Mouse (Mus musculus) embryonic facial prominence, embryonic 14.5 days (tissue): Measurements from ENCODE around the gene Pskh1. TPM values are rescaled to one million over a fixed set of nuclear protein-coding genes. Genes with fewer than 3 reads are reported as not detected.

Experiments
- ATAC-seq: fragments of 200-750 bp; cut with Nextera tagmentation; 2 replicates; pipeline ENCODE4 v1.8.0; 2017; ENCODE audit warnings: low read depth, moderate number of reproducible peaks, moderate TSS enrichment
- DNase-seq: peaks from one replicate; pipeline ENCODE4 v3.0.0-alpha.2; 2015; ENCODE audit warnings: low spot score
- H3K27ac ChIP-seq: fragments of 300-500 bp; sonication (generic); replicated peaks from 2 replicates; pipeline ENCODE4 v1.5.1; 2014; ENCODE audit warnings: low read depth, mild to moderate bottlenecking, low read length, moderate library complexity
- H3K27me3 ChIP-seq: fragments of 300-500 bp; sonication (generic); replicated peaks from 2 replicates; pipeline ENCODE4 v1.6.1; 2014; ENCODE audit warnings: low read length; ENCODE audit not compliant: control insufficient read depth, insufficient read depth
- H3K36me3 ChIP-seq: fragments of 300-500 bp; sonication (generic); 2 replicates; pipeline ENCODE4 v1.6.1; 2014; ENCODE audit warnings: low read length, mixed read lengths; ENCODE audit not compliant: control insufficient read depth, insufficient read depth
- H3K4me1 ChIP-seq: fragments of 300-500 bp; sonication (generic); 2 replicates; pipeline ENCODE4 v1.6.1; 2014; ENCODE audit warnings: antibody characterized with exemption, low read length; ENCODE audit not compliant: control insufficient read depth, insufficient read depth
- H3K4me2 ChIP-seq: fragments of 300-500 bp; sonication (generic); 2 replicates; pipeline ENCODE4 v1.6.1; 2014; ENCODE audit warnings: low read depth, mild to moderate bottlenecking, low read length, moderate library complexity, mixed read lengths
- H3K4me3 ChIP-seq: fragments of 300-500 bp; sonication (generic); 2 replicates; pipeline ENCODE4 v1.5.1; 2014; ENCODE audit warnings: low read depth, mild to moderate bottlenecking, low read length
- H3K9ac ChIP-seq: fragments of 300-500 bp; sonication (generic); 2 replicates; pipeline ENCODE4 v1.6.1; 2014; ENCODE audit warnings: low read depth, mild to moderate bottlenecking, low read length, moderate library complexity, mixed read lengths
- H3K9me3 ChIP-seq: fragments of 300-500 bp; sonication (generic); 2 replicates; pipeline ENCODE4 v1.6.1; 2016; ENCODE audit warnings: low read length; ENCODE audit not compliant: control insufficient read depth
- WGBS: fragments of 180-500 bp; shearing (Covaris S2); extraction: QIAGEN DNeasy Blood & Tissue Kit; methylation state at CpG from one replicate; pipeline ENCODE4 v1.1.7; 2014; 5-methylcytosine and 5-hydroxymethylcytosine counted together
- polyA plus RNA-seq: library from polyadenylated mRNA; unstranded; fragments of >200 nt; fragmentation: Nextera tagmentation; extraction: Ambion mirVana; gene quantifications from 2 replicates; pipeline ENCODE4 v1.2.1, GENCODE M21; 2014

Gene Pskh1
- polyA plus RNA-seq = 26.1 and 34.0 TPM in 2 replicates

DNA sequence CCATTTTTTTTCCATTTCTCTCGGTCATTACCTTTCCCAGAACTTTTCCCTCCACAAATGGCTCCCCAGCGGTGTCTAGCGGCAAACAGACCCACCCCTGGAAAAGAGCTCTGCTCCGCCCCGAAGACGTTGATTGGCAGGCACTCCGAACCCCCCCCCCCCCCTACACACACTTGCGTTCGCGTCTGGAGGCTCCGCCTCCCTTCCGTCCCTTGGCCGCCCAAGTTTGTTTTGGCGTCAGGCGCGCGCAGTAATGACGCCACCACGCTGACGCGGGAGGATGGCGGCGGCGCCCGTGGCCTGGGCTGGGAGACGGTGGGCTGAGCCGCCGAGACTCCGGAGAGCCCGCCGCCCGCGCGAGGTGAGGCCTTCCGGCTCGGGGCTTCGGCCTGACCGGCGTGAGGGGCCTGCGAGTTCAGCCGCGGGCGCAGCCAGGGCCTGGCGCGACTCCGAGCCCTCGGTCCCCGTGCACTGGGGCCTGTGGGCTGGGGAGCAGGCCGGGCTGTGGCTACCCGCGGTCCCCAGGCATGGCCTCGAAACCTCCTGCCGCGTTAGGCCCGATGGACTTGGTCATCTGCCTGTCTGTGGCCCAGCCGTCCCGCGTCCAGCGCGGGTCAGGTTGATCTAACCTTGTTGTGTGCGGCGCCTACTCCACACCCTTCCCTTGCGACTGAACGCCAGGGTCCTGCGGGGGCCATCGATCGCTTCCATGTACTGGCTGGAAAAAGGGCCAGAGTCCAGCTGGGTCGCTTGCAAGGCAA lies at the start of gene Pskh1:
TSS of gene Pskh1 (plus strand) at position 262 of the 761 bp plus-strand sequence.
- H3K27me3 ChIP-seq = no peaks in the 10 kb centered on the region
- peak within 1 kb of the TSS; percentile 66 for H3K4me2 ChIP-seq
- no peaks in the 10 kb centered on the region for H3K9me3 ChIP-seq
- H3K4me1 ChIP-seq = peaks cover 6% of the 10 kb centered on the region
- H3K9ac ChIP-seq = peak within 1 kb of the TSS; percentile 99
- 0 out of 2 replicates have a peak, but pooled peaks cover 5% of the 10 kb centered on the region for H3K36me3 ChIP-seq
- peak; percentile 94 for ATAC-seq
- peak within 1 kb of the TSS; percentile 85 for H3K4me3 ChIP-seq
- under 1% methylated on average over 34 of the region's 68 CpGs for WGBS
- peak; percentile 97 for DNase-seq
- peak within 1 kb of the TSS; percentile 92 for H3K27ac ChIP-seq

DNA sequence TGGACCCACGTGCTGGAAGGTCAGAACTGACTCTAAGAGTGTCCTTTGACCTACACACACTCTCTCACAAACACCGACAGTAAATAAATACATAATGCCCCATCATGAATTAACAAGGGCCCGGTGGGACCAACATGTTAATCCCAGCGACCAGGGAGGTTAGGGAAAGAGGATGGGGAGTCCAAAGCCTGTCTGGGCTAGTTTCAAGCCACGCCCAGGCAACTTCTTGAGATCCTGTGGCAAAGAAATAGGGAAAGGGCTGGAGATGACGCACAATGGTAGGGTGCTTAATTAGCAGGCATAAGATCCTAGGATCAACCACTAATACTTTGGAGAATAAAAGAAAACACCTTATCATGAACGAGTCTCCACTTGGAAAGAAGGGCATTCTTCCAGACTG lies 49.6 kb upstream of the Pskh1 start:
- no peak for DNase-seq
- Histone ChIP-seq H3K9me3 (no peaks in the 10 kb centered on the region), H3K9ac (peak overlapping the region; percentile 27; the same call in 1 of the 2 replicates), H3K4me1 (peaks cover 7% of the 10 kb centered on the region; the same call in 1 of the 2 replicates), H3K27me3 (no peaks in the 10 kb centered on the region), H3K36me3 (peaks cover 41% of the 10 kb centered on the region), H3K27ac (no peak overlapping the region), H3K4me2 (peak overlapping the region; percentile 46), H3K4me3 (peak overlapping the region; percentile 15; the same call in 1 of the 2 replicates)
- no peak for ATAC-seq
- 75% methylated on average over 7 of the region's 7 CpGs for WGBS

DNA sequence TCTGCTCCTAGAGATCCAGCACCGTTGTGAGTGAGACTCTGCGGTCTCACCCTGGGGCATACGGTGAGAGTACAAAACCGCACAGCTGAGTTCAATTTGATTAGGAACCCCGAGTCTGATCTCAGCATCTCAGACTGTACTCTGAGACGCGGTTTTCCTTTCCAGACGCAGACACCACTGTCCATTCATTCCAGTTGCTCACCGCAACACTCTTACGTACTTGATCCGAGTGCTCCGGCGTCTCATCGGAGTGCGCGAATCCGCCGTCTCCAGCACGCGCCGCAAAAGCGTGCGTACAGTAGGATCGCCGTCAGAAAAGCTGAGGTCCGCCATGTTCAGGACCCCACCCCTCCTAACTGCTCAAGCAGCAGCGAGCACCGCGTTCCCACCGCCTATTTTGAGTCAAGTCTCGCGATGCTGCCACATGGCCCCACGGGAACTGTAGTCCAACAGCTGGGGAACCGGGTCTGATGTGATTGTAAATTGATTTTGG lies 48.5 kb upstream of the Pskh1 start:
- H3K36me3 ChIP-seq = peaks cover 30% of the 10 kb centered on the region
- peak; percentile 88 for ATAC-seq
- no peaks in the 10 kb centered on the region for H3K9me3 ChIP-seq
- peak overlapping the region; percentile 77 for H3K4me2 ChIP-seq
- H3K4me1 ChIP-seq = peaks cover 13% of the 10 kb centered on the region
- peak overlapping the region; percentile 55 for H3K4me3 ChIP-seq
- peak; percentile 98 for DNase-seq
- peak overlapping the region; percentile 49 for H3K27ac ChIP-seq
- under 1% methylated on average over 34 of the region's 34 CpGs for WGBS
- peak overlapping the region; percentile 76 for H3K9ac ChIP-seq
- H3K27me3 ChIP-seq = no peaks in the 10 kb centered on the region

DNA sequence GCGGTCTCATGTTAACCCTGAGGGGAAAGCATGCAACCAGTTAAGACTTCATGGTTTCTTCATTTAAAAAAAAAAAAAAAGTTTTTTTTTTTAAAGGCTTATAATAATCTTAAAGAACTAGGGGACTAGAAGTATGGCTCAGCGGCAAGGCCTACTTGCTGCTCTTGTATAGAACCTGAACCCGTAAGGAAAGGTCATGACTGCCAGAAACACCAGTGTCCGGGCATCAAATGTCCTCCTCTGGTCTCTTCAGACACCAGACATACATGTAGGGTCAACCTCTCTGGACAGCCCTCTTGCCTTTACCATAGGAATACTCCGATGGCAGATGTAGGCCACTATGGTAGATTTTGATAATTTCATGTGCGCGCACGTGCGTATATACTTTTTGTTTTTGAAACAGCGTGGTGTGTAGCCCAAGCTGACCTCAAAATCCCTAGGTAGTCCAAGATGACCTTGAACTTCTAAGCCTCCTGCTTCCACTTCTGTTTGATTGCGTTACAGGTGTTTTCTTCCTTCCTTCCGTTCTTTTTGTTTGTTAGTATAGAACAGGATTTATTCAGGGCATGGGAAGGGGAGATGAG lies 48.0 kb upstream of the Pskh1 start:
- DNase-seq (no peak), ATAC-seq (no peak)
- Histone ChIP-seq H3K9ac (peak overlapping the region; percentile 76; the same call in 1 of the 2 replicates), H3K4me3 (peak overlapping the region; percentile 55), H3K27ac (no peak overlapping the region), H3K9me3 (no peaks in the 10 kb centered on the region), H3K27me3 (no peaks in the 10 kb centered on the region), H3K36me3 (peaks cover 25% of the 10 kb centered on the region), H3K4me2 (peak overlapping the region; percentile 77), H3K4me1 (peaks cover 19% of the 10 kb centered on the region)
- WGBS = 80% methylated on average over 12 of the region's 12 CpGs

DNA sequence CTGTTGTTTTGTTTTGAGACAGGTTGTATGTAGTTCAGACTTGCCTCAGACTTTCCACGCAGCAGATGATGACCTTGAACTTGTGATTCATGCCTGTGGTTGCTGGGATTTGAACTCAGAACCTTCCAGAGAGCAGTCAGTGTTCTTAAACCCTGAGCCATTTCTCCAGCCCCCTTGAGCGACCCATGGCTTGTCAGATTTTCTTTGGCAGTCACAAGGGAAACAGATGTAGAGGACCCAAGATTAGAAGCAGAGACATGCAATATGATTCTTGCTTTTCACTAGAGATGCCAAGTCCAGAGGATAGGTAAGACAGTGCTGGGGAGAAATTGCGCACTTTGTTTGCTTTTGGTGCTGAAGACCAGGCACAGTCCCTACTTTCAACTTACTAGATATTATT lies 47.1 kb upstream of the Pskh1 start, which contains the start of gene Cenpt:
TSS of gene Cenpt (minus strand) at position 101 of the 400 bp plus-strand sequence.
- Histone ChIP-seq H3K4me2 (peak within 1 kb of the TSS; percentile 77), H3K4me1 (peaks cover 26% of the 10 kb centered on the region)

DNA sequence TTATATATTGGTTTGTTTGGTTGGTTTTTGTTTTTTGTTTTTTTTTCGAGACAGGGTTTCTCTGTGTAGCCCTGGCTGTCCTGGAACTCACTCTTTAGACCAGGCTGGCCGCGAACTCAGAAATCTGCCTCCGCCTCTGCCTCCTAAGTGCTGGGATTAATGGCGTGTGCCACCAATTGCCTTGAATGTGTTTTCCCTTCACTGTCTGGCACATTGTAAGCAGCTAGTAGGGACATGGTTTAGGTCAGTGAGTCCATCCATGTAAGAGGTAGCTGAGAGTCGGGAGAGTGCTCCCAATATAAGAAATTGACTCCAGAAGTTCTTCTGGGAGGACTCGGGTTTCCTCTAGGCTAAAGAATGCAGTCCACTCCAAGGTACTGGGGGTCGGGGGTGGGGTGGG lies 45.9 kb upstream of the Pskh1 start:
- peak overlapping the region; percentile 97 for H3K4me2 ChIP-seq
- peak overlapping the region; percentile 85 for H3K9ac ChIP-seq
- H3K27ac ChIP-seq = no peak overlapping the region; the same call in 1 of the 2 replicates
- DNase-seq = no peak
- peaks cover 16% of the 10 kb centered on the region for H3K36me3 ChIP-seq
- H3K27me3 ChIP-seq = no peaks in the 10 kb centered on the region
- WGBS = 33% methylated on average over 8 of the region's 8 CpGs
- peak overlapping the region; percentile 82 for H3K4me3 ChIP-seq
- H3K4me1 ChIP-seq = peaks cover 30% of the 10 kb centered on the region
- no peak; the same call in 1 of the 2 replicates for ATAC-seq
- no peaks in the 10 kb centered on the region for H3K9me3 ChIP-seq

More for the DNA sequence above, 47.1 kb upstream of the Pskh1 start, which contains the start of gene Cenpt:
- DNase-seq = no peak
- WGBS = 87% methylated on average over 3 of the region's 3 CpGs
- no peak within 1 kb of the TSS for H3K27ac ChIP-seq
- ATAC-seq = no peak
- peaks cover 20% of the 10 kb centered on the region for H3K36me3 ChIP-seq
- peak within 1 kb of the TSS; percentile 55 for H3K4me3 ChIP-seq
- no peaks in the 10 kb centered on the region for H3K27me3 ChIP-seq
- H3K9me3 ChIP-seq = no peaks in the 10 kb centered on the region
- H3K9ac ChIP-seq = no peak within 1 kb of the TSS

DNA sequence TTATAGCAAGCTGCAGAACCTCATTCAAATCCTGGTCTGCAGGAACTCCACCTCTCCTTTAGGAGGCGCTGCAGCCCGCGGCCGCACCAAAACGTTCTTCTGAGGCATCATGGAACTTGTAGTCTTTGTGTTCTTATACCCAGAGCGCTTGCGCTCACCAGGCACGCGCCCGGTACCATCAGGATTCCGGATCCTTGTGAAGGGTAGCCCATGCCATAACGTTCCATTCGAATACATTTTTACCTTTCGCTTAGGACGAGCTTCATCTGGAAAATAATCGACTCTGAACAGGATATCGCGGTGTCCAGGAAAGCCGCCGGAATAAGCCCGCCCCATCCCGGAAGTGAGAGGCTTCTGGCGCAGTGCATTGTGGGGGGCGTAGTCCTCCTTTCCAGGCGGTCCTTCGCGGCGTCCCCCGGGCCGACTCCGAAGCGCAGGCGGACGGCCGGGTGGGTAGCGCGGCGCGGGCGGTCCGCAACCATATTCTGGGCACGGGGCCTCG lies 45.5 kb upstream of the Pskh1 start, which contains the start of gene Thap11:
TSS of gene Thap11 (plus strand) at position 418 of the 502 bp plus-strand sequence.
- Histone ChIP-seq H3K4me3 (peak within 1 kb of the TSS; percentile 82), H3K27ac (peak within 1 kb of the TSS; percentile 87), H3K4me2 (peak within 1 kb of the TSS; percentile 97), H3K9me3 (no peaks in the 10 kb centered on the region), H3K4me1 (peaks cover 30% of the 10 kb centered on the region), H3K36me3 (peaks cover 12% of the 10 kb centered on the region), H3K9ac (peak within 1 kb of the TSS; percentile 85), H3K27me3 (no peaks in the 10 kb centered on the region)
- ATAC-seq (peak; percentile 94), DNase-seq (peak; percentile 97)
- 0% methylated on average over 39 of the region's 43 CpGs for WGBS
